Mouse (Mus musculus) bone marrow macrophage, adult 2 months (primary cell): Measurements from ENCODE around the gene Macf1.

Experiments
- CTCF ChIP-seq: IDR thresholded peaks from 2 replicates; pipeline ENCODE4 v1.5.1; 2012; ENCODE audit warnings: low read depth, mild to moderate bottlenecking, low read length, moderate library complexity
- POLR2A ChIP-seq: IDR thresholded peaks from 2 replicates; pipeline ENCODE4 v1.6.1; 2012; ENCODE audit warnings: mild to moderate bottlenecking, low read depth, low read length, borderline replicate concordance

GRCm38 (mm10) chr4:123326087-123326486, 358.1 kb downstream of the Macf1 start:
- no peak for TF ChIP-seq CTCF
- no peak for TF ChIP-seq POLR2A
